Mouse (Mus musculus): ENCODE results near the gene Eps8l2.

The Eps8l2 gene

DNA sequence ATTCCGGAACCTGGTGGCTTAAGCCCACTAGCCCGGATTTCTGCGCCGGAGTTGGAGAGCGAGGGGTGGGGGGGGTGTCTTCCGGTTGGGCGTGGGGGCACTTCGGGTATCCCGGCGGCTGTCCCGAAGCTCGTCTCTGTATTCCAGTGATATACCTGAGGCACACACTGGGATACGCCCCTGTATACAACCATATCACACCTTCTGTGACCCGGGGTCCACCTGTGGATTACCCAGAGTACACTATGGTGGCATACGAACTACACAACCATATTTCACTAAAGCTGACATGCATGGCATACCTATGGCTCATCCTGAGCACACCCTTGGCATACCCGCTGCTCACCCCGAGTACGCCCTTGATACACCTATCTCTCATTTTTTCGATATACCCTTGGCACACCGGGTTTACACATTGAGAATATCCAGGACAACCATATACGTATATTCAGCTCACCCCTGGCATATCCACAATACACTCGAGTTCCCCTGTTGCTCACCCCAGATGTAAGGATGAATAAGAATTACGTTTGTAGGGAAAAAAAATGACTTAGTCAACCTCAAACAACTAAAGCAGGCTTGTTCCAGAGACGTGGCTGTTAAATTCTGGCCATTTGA lies 10.2 kb upstream of the Eps8l2 start:
- peak; percentile 17 for DNase-seq (ENCODE audit: low read depth)

DNA sequence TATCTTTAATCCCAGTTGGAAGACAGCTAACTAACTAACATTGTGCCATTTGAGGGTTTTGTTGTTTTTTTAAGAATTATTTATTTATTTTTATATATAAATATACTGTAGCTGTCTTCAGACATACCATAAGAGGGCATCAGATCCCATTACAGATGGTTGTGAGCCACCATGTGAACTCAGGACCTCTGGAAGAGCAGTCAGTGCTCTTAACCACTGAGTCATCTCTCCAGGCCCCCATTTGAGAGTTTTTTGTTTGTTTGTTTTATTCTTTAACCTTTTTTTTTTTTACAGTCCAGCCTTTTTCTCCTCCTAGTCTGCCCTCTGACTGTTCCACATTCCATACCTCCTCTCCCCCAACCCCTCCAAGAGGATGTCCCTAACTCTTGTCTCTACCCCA lies 8.0 kb upstream of the Eps8l2 start:
- DNase-seq (ENCODE audit: low read depth), result no peak

DNA sequence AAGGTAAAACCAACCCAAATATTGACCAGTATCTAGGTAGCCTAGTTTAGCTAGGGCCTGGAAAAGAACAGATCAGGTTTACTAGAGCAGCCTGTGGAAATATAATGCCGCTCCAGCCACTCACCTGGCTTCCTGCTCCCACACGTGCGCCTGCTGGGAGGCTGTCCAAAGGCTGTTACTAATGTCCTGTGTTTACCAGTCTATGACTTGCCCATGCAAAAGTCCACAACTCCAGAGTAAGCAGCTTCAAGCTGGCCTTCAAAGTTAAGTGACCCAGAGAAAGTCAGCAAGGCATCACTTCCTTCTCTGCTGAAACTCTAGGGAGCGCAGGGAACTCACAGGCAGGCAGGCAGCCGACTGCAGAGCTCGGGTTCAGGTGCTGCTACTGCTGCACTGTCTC lies 6.7 kb upstream of the Eps8l2 start:
- no peak for DNase-seq (ENCODE audit: low read depth)

DNA sequence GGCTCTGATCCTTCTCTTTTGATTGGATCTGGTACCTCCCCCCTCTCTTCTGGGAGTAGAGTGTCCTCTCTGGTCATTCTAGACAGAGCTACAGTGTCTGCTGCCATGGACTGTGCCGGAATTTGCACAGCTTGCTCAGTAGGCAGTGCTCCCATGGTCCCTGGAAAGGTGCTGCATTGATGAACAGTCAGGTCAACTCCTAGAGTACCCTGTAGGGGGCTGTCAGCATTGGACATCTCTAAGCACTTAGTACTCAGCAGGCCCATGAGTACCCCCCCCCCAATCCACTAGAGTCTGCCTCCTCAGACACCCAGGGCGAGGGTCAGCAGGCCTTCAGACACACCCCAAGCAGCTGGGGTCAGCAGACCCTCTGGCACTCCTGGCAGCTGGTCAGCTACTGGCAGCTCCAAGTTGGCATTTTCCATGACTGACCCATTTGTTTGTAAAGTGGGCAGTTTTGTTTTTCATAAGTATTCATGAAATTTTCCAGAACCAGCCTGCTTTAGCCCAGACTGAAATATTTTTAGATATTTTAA lies 3.6 kb upstream of the Eps8l2 start:
- no peak for DNase-seq (ENCODE audit: low read depth)

DNA sequence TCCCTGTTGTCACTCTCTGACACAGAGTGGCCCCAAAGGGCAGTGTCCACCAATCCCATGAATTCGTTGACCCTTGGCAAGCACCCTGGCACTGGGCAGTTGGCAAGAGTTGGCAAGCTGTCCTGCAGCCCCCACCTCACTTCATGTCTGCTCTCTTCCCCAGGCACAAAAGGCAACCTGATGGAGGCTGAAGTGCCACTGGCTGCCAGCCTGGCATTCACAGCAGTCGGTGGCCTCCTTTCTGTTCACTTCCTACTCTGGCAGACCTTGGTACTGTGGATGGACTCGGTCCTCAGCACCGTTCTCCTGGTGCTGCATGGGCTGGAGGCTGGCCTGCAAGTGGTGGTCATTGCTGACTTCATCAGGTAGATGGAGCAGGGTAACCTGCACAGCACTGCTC lies 3.0 kb upstream of the Eps8l2 start:
- DNase-seq (ENCODE audit: low read depth), result no peak

DNA sequence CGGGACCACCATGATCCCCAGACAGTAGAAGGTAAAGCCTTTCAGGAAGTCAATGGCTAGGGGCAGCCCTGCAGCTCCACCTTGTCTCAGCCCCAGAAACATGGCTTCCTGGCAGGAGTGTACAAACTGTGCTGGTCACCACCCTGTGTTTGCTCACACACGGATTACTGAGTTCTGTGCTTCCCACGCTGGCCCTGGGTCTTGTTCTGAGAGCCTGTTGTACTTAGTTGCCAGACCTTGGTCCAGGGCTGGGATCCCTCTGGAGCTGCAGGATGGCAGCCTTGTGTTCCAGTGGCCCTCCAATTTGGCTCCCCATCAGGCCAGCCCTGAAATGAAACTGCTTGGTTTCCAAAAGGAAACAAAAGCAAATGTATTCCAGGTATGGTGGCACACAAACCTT lies 2.4 kb upstream of the Eps8l2 start:
- DNase-seq (ENCODE audit: low read depth), result no peak

DNA sequence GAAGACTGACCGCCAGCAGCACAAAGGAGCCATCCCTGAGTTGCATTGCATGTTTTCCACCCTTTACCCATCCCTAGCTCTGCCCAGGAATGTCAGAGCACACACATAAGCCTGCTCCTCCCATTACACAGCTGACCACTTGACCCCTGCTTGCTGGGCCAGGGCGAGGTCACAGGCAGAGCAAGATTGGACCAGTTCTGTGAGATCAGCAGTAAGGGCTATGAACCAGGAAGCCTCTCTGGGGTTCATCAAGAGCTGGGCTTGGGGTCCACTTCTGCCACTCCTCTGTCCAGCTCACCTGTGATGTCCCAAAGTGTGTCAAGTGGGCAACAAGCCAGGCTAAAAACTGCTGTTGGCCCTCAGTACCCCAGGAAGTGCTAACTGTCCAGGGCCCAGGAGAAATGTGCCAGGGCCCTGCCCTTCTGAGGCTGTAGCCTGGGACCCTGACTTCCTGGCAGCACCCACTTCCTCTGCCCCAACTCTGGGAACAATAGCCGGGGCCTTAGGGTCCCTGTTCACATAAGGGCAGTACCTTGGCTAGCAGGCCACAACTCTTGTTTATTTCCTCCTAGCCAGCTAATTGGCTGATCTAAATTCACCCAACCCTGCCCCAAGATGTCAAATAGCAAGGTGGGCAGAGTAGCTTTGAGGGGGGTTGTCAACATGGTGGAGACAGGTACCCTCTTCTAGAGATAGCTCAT lies 814 bp upstream of the Eps8l2 start:
- DNase-seq (ENCODE audit: low read depth), result no peak

DNA sequence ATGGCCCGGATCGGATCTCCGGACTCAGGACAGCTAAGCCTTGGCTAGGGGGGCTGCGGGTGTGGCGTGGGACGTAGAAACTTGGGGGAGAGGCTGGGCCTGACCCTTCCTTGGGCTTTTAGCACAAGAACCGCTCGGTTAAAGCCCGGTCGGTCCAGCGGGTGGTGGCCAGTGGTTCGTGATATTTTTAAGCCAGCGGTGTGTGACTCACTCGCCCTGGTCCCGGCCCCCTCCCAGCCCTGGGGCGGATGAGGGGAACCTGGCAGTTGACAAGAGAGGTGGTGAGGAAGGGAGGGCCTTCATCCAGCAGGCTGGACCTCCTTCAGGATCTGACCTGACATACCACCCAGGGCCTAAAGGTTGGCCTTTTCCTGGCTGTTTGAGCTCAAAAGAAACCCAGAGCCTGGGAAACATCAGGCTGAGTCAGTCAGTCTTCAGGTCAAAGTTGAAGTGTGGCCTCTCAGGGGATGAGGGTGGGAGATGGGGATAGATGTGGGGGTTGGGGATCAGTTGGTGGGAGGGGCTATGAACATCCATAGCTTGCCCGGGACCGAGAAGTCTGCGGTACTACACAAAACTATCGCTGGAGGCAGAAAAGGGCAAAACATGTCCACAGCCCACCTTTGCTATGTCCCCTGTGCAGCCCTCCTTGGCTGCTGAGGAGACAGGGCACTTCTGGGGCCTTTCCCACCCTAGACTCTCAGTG lies 688 bp downstream of the Eps8l2 start:
- DNase-seq (ENCODE audit: low read depth), result no peak

DNA sequence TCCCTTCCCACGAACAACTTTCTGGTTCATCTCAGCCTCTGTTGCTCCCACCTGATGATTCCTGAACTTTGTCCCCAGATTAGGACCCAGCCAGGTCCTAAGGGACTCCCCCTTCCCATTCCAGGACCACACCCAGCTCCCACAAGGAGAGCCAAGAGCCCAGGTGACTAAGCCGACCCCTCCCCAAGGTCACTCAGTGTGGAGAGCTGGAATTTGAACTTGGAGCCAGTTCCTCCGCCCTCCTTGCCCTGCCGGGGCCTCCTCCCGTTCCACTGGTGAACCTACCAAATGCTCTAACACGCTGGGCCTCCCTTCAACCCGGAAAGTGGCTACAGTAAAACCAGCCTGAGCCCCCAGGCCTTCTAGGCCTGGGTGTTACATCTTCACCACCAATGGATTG lies 1.3 kb downstream of the Eps8l2 start:
- no peak for DNase-seq (ENCODE audit: low read depth)

DNA sequence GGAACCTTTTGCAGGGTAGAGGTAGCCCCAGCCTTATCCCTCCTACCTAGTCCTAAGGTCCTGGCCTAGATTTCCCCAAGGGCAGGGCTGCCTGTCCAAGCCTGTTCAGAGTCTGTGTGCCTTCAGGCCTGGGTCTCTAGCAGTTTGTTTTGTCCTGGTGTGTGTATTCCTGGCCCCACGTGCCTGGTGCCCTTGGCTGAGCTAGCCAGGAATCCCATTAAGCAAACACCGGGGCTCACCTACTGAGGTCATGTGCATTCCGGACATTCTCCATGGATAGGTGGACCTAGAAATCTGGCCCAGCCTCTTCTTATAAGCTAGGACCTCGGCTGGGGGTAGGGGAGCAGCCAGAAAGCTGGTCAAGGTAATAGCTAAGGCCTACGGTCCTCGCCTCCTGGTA lies 1.8 kb downstream of the Eps8l2 start:
- no peak for DNase-seq (ENCODE audit: low read depth)

DNA sequence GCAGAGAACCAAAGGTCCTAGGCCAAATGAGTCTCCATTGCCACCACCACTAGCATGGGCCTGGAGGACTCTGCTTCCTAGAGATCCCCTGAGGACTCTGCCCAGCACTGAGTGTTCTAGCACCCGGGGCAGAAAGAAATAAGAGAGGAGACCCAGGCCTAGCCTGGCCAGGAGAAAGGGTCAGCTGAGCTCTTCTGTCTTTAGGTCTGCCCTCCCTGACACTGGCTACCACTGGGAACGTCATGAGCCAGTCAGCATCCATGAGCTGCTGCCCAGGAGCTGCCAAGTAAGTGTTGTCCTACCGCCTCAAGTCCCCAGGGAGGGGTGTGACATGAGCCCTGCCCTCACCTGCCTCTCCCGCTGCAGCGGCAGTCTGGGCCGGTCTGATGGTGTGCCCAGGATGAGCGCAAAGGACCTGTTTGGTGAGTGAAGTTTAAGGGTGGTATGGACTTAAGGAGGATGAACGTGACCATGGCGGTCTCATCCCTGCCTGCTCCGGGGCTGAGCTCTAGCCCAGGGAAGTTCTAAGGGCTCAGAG lies 3.1 kb downstream of the Eps8l2 start:
- no peak for DNase-seq (ENCODE audit: low read depth)

DNA sequence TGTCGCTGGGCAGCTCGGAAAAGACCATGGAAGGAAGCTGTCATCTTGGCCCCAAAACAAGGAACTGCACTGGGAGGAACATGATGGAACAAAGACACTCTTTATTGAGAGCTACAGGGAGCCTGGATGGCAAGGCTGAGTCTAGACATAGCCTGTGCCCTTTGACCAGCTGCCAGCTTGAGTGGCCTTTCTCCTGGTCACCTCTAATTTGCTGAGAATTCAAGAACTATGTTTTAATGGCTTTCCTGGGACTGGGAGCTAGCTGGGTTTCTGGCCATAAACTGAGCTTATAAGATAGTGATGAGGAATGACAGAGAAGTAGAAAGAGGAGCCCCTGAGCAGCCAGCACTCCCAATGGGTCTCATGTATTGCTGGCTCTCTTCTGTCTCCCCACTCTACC lies 4.5 kb downstream of the Eps8l2 start:
- no peak for DNase-seq (ENCODE audit: low read depth)

DNA sequence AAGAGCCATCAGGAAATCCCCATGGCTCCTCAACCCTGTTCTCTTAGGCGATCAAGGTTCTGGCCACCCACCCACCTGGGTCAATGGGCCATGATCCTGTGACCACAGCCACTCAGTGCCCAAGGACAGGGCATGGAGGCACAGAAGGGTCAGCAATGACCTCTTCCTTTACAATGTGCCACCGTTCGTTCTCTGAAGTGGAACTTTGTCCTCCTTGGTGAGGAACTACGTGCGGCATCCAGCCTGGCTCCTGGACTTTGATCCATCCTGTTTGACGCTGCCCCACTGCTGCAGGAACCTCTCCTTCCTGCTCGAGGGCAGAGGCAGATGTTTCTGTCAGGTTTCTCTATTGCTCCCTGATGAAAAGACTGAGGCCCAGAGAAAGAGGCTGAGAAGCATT lies 5.0 kb downstream of the Eps8l2 start:
- DNase-seq (ENCODE audit: low read depth), result no peak

DNA sequence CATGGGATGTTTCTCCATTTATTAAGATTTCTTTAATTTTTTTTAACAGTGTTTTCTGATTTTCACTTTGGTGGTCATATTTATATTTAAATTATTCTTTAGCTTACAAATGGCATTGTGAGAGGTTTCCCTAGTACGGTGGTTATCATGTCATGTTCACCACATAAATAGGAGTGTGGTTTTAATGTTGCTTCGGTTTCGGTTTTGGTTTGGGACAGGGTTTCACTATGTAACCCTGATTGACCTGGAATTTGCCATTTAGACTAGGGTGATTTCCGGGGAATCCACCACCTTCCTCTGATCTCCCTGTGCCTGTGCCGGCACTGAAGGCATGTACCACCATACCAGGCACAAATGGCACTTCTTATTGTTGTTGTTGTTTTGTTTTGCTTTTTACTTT lies 6.1 kb downstream of the Eps8l2 start:
- DNase-seq (ENCODE audit: low read depth), result no peak

DNA sequence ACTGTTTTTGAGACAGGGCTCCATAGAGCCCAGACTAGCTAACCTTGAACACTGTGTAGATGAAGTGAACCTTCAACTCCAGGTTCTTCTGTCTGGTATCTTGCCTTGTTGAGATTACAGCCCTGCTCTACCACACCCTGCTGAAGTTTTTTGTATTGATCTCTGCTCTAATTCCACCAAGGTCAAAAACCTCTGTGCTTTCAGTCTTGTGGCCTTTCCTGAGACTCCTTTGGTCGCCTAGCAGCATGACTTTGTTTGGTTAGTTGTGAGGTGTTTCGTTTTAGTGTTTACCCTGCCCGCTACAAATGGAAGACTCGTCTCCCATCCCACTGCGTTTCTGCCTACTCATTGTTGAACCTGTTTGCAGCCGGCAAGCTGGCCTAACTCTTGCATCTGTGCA lies 12.4 kb downstream of the Eps8l2 start:
- no peak for DNase-seq (ENCODE audit: low read depth)

DNA sequence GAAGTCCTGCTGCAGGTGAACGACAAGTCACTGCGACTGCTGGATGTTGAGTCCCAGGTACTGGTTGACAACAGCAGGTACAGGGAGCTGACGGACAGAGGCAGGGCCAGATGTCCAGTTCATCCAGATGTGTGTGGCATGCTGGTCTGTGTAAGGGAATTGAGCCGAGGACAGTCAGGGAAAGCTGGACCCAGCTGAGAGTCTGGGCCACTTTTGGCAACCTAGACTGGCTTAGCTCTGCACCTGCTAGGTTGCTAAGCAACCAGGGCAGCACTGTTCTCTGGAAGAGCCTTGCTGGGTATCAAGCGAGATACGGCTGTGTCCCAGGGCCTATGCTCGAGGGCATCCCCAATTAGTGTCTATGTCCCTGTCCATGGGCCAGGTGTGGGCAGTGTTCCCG lies 16.4 kb downstream of the Eps8l2 start:
- DNase-seq (ENCODE audit: low read depth), result no peak

DNA sequence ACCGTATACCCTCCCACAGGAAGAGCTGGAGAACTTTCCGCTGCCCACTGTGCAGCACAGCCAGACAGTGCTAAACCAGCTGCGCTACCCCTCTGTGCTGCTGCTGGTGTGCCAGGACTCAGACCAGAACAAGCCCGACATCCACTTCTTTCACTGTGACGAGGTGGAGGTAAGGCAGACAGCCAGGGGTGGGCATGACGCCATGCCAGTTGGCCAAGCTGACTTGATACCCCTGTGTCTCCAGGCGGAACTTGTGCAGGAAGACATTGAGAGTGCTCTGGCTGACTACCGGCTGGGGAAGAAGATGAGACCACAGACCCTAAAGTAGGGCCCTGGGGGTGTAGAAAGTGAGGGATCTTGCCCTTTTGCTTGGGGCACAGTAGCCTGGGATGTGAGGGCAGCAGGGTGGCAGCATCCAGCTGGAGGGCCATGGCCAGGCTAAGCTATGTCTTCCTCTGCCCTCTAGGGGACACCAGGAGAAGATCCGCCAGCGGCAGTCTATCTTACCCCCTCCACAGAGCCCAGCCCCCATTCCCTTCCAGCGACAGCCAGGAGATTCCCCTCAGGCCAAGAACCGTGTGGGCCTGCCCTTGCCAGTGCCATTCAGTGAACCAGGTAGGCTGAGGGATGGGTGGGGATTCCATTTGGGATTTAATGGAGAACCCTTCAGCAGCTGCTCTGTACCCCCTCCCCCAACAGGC lies 17.1 kb downstream of the Eps8l2 start:
- DNase-seq (ENCODE audit: low read depth), result no peak

DNA sequence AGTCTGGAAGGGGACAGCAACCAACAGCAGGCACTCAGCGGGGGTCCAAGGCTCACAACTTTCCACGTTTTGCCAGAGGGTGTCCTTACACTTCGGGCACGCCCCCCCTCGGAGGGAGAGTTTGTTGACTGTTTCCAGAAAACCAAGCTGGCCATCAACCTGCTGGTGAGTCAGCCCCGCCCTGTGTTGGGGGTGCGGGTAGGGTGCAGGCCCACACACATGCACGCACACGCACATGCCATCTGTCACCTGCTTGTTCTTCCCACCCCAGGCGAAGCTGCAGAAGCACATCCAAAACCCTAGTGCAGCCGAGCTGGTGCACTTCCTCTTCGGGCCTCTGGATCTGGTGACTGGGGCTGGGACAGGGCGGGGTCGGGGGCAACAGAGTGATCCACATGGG lies 18.3 kb downstream of the Eps8l2 start:
- DNase-seq (ENCODE audit: low read depth), result no peak

DNA sequence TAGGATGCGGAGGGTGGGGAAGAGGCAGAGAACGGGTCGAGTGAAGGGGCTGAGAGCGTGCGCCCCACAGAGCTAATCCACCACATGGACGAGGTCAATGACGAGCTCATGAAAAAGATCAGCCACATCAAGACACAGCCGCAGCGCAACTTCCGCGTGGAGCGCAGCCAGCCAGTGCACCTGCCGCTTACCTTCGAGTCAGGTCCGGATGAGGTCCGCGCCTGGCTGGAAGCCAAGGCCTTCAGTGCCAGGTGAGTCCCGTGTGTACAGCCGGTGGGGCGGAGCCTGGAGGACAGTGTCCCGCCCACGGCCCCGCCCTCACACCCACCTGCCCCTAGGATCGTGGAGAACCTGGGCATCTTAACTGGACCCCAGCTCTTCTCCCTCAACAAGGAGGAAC lies 22.8 kb downstream of the Eps8l2 start:
- no peak for DNase-seq (ENCODE audit: low read depth)

DNA sequence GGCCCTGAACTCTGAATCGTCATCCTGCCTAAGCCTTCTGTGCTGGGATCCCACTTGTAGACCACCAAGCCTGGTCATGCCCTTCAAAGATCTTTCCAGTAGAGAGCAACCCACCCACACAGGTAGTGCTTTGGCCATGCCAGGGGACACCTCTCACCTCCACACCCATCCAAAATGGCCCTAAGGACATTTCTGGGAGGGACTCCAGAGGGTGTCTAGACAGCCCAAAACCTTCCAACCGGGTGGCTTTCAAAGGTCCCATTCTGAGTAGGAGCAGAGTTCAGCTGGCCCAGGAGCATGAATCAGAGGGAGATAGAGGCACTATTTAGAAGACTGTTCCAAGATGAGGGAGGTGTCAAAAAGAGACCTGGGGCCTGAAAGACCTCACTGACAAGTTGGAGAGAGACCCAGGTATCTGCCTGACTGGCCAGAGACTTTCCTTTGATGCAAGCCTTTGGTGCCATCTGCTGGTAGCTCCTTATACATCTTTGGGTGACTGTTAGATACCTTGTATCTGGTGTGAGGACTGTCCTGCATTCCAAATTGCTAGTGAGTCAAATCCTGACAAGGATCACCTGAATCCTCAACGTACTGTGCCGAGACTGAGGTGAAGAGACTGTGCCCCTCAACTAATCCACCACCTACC lies 24.5 kb downstream of the Eps8l2 start:
- peak; percentile 86 for DNase-seq (ENCODE audit: low read depth)

DNA sequence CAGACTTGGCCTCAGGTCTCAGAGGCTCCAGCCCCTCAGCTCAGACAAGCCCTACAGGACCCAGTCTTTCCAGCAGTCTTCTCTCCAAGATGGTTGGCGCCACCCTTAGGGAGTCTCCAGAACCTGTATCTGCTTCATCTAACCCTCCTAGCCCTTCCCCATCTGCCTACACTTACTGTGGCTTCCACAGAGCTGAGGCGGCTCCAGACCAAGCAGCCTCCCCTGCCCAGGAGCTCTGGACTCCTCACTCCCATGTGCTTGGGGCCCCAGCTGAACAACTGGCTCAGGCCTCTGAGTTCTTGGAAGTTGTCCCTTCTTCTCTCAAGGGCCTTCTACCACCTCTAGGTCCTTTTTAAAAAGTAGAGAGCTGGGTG lies 25.1 kb downstream of the Eps8l2 start:
- DNase-seq (ENCODE audit: low read depth), result no peak
